In genomic region chr17:87872286-87872685, GRCm38 (mm10) we compare ENCODE assay signal across 19 mouse cellular contexts. TPM values are rescaled to one million over a fixed set of nuclear protein-coding genes. Genes with fewer than 3 reads are reported as not detected.
A peak's percentile ranks its signal among the peaks of the same experiment; 100 is the strongest.
DNase-seq lines count a peak whose midpoint lies in the region; ATAC-seq and TF ChIP-seq lines count a peak whose summit lies in the region.
"Had no signal": no experiment of that assay in that cellular context is flagged by ENCODE, and none has a peak within 500 bp of the region (broad histone marks: within the 10 kb centered on the region; RNA-seq: fewer than 3 reads in every experiment).

No protein-coding gene starts in this region.

- intact Hi-C loops in left cerebral cortex, postnatal 4 days (cut with DNase I) = loop anchor here (10.0 kb wide), 1 partner anchor 177 kb away; no protein-coding TSS in a partner anchor
- intact Hi-C loops in left cerebral cortex, adult 2 months (cut with DNase I) = loop anchor here (10.0 kb wide), 1 partner anchor 147 kb away; no protein-coding TSS in a partner anchor

- no peak overlapping the region for H3K27ac ChIP-seq in left cerebral cortex, adult 2 months
- peak overlapping the region; percentile 74; the same call in 1 of the 2 replicates for H3K27ac ChIP-seq in cerebellum, adult 2 months (ENCODE audit: insufficient read depth, low read length)
- no peak overlapping the region for H3K27ac ChIP-seq in forebrain, postnatal 0 days (ENCODE audit: low read depth, low read length)
- H3K27ac ChIP-seq in neural tube, embryonic 15.5 days (replicated peaks) = peak overlapping the region; percentile 42; the same call in 1 of the 2 replicates
- H3K27ac ChIP-seq: kidney, postnatal 0 days; macrophage had no signal

- no peak overlapping the region for H3K4me2 ChIP-seq in forebrain, postnatal 0 days (ENCODE audit: low read depth)
- no peak overlapping the region for H3K4me2 ChIP-seq in neural tube, embryonic 15.5 days

- H3K9ac ChIP-seq in forebrain, postnatal 0 days = no peak overlapping the region
- H3K9ac ChIP-seq in neural tube, embryonic 15.5 days (replicated peaks) = no peak overlapping the region

- ATAC-seq in forebrain, postnatal 0 days = peak; percentile 34; the same call in 1 of the 2 replicates
- ATAC-seq in neural tube, embryonic 15.5 days (ENCODE audit: low FRiP score) = no peak
- ATAC-seq: CD4-positive, CD25-positive, alpha-beta regulatory T cell, adult 4 months; Patski had no signal

- no peaks in the 10 kb centered on the region for H3K9me3 ChIP-seq in forebrain, postnatal 0 days (ENCODE audit: low read length)
- no peaks in the 10 kb centered on the region for H3K9me3 ChIP-seq in neural tube, embryonic 15.5 days (replicated peaks)

- H3K4me3 ChIP-seq in left cerebral cortex, adult 2 months = no peak overlapping the region
- no peak overlapping the region for H3K4me3 ChIP-seq in cerebellum, adult 2 months (replicated peaks; ENCODE audit: insufficient read depth, low read depth, low read length)
- no peak overlapping the region for H3K4me3 ChIP-seq in forebrain, postnatal 0 days (ENCODE audit: low read depth, low read length)
- H3K4me3 ChIP-seq in neural tube, embryonic 15.5 days (replicated peaks) = no peak overlapping the region

- 1% methylated on average over 4 of the region's 4 CpGs for WGBS in cerebellum, adult 2 months
- WGBS in forebrain, postnatal 0 days = 13% methylated on average over 4 of the region's 4 CpGs
- 16% methylated on average over 4 of the region's 4 CpGs for WGBS in neural tube, embryonic 15.5 days

- H3K27me3 ChIP-seq in cerebellum, adult 2 months (ENCODE audit: control insufficient read depth, insufficient read depth, low read length) = no peaks in the 10 kb centered on the region
- no peaks in the 10 kb centered on the region for H3K27me3 ChIP-seq in forebrain, postnatal 0 days (ENCODE audit: insufficient read depth, low read length)
- no peaks in the 10 kb centered on the region for H3K27me3 ChIP-seq in neural tube, embryonic 15.5 days (replicated peaks)

- no peak for TF ChIP-seq POLR2A in cerebellum, adult 2 months (IDR thresholded peaks at IDR 0.05; ENCODE audit: borderline replicate concordance, insufficient read depth, low read length)

- peaks cover 43% of the 10 kb centered on the region for H3K4me1 ChIP-seq in cerebellum, adult 2 months (ENCODE audit: control insufficient read depth, insufficient read depth, low read length)
- 0 out of 2 replicates have a peak, but pooled peaks cover 7% of the 10 kb centered on the region for H3K4me1 ChIP-seq in forebrain, postnatal 0 days (ENCODE audit: insufficient read depth)
- peaks cover 7% of the 10 kb centered on the region for H3K4me1 ChIP-seq in neural tube, embryonic 15.5 days

- no peaks in the 10 kb centered on the region for H3K36me3 ChIP-seq in forebrain, postnatal 0 days (ENCODE audit: insufficient read depth)
- no peaks in the 10 kb centered on the region for H3K36me3 ChIP-seq in neural tube, embryonic 15.5 days

- peak; percentile 72 for DNase-seq in left cerebral cortex, postnatal 4 days
- DNase-seq in left cerebral cortex, adult 2 months (ENCODE audit: extremely low spot score in 1 of 2, low spot score in 2 of 2) = no peak
- peak; percentile 90 to 97 for DNase-seq in cerebellum, adult 2 months
- no peak for DNase-seq in forebrain, postnatal 0 days
- no peak for DNase-seq in adrenal gland, postnatal 14 days
- no peak for DNase-seq in thymus, postnatal 0 days (ENCODE audit: low spot score)
- no peak for DNase-seq in heart, adult 8-10 months (ENCODE audit: low spot score)
- DNase-seq: adrenal gland, postnatal 10 days; heart, postnatal 4 days had no signal

- no peak for TF ChIP-seq CTCF in left cerebral cortex, adult 2 months (IDR thresholded peaks at IDR 0.05)
- TF ChIP-seq CTCF in cerebellum, adult 2 months (IDR thresholded peaks at IDR 0.05; ENCODE audit: borderline replicate concordance, insufficient read depth, low read depth, low read length) = no peak; the same call in 1 of the 2 replicates
- TF ChIP-seq CTCF in forebrain, postnatal 0 days (IDR thresholded peaks at IDR 0.05; ENCODE audit: low read depth) = no peak

RNA-seq across cellular contexts. Expression of gene Rpl36-ps4, which starts 48.5 kb away (rescaled TPM):
- total RNA-seq in left cerebral cortex, postnatal 4 days (2021) = not detected
- total RNA-seq in left cerebral cortex, adult 2 months (2021) = not detected
- not detected in 2 replicates for polyA plus RNA-seq in cerebellum, adult 2 months (2012; rRNA removed)
- total RNA-seq in forebrain, postnatal 0 days (2014; rRNA removed) = not detected in 2 replicates
- not detected in 2 replicates for polyA plus RNA-seq in forebrain, postnatal 0 days (2015; fragmentation: Nextera tagmentation; extraction: Ambion mirVana)
- not detected in 2 replicates for polyA plus RNA-seq in neural tube, embryonic 15.5 days (2015; fragmentation: Nextera tagmentation; extraction: Ambion mirVana)
- total RNA-seq in adrenal gland, postnatal 14 days (2021) = not detected in 2 replicates
- polyA plus RNA-seq in thymus, postnatal 0 days (2015; fragmentation: Nextera tagmentation; extraction: Ambion mirVana) = not detected in 2 replicates
- not detected for total RNA-seq in heart, adult 8-10 months (2022)
- total RNA-seq: adrenal gland, postnatal 10 days; gastrocnemius, postnatal 36 days; heart, postnatal 4 days; liver, adult 2 months; neutrophil, adult 5-6 weeks had no signal
- polyA plus RNA-seq: CD4-positive, CD25-positive, alpha-beta regulatory T cell, adult 4 months; cortical plate, adult 2 months; kidney, postnatal 0 days; liver, adult 2 months; macrophage; Patski; small intestine, adult 2 months had no signal

Comparison
In these comparisons a context has a peak if more than half of its experiments do, and no peak if none do; other contexts are left out.
1. DNase-seq: peak in left cerebral cortex, postnatal 4 days (single experiment) and cerebellum, adult 2 months (2 of 2); none in left cerebral cortex, adult 2 months (0 of 2), forebrain, postnatal 0 days (single experiment), adrenal gland, postnatal 14 days (single experiment), thymus, postnatal 0 days (single experiment) and heart, adult 8-10 months (single experiment).
2. H3K27ac ChIP-seq: peak in cerebellum, adult 2 months (single experiment) and neural tube, embryonic 15.5 days (single experiment); none in left cerebral cortex, adult 2 months (single experiment) and forebrain, postnatal 0 days (single experiment).